Mouse (Mus musculus): ENCODE results near the gene Dnah10.

- TF ChIP-seq CTCF (IDR thresholded peaks at IDR 0.05; ENCODE audit: extremely low read depth, insufficient read depth, low read length) (no peak), POLR2A (IDR thresholded peaks at IDR 0.05; ENCODE audit: extremely low read depth, insufficient read depth, low read length) (no peak)
These were observed 4.8 kb downstream of the Dnah10 start for GRCm38 (mm10) chr5:124729662-124730206.

All from cortical plate, adult 2 months (tissue).